Mouse (Mus musculus) bone marrow macrophage, adult 2 months (primary cell): ENCODE results near the gene Plekhh1. TPM values are rescaled to one million over a fixed set of nuclear protein-coding genes. Genes with fewer than 3 reads are reported as not detected.
A peak's percentile ranks its signal among the peaks of the same experiment; 100 is the strongest.

Source experiments
- H3K27ac ChIP-seq: 2 replicates; pipeline ENCODE4 v1.5.1; 2012; ENCODE audit warnings: low read depth, low read length; ENCODE audit not compliant: insufficient read depth
- H3K4me1 ChIP-seq: 2 replicates; pipeline ENCODE4 v1.6.1; 2012; ENCODE audit warnings: low read length; ENCODE audit not compliant: control insufficient read depth, insufficient read depth
- H3K4me3 ChIP-seq: 2 replicates; pipeline ENCODE4 v1.5.1; 2012; ENCODE audit warnings: mild to moderate bottlenecking, low read length, moderate library complexity; ENCODE audit not compliant: insufficient read depth
- CTCF ChIP-seq: IDR thresholded peaks from 2 replicates; pipeline ENCODE4 v1.5.1; 2012; ENCODE audit warnings: low read depth, mild to moderate bottlenecking, low read length, moderate library complexity
- POLR2A ChIP-seq: IDR thresholded peaks from 2 replicates; pipeline ENCODE4 v1.6.1; 2012; ENCODE audit warnings: mild to moderate bottlenecking, low read depth, low read length, borderline replicate concordance
- polyA plus RNA-seq: library from polyadenylated mRNA; stranded (reverse); fragments of >200 nt; gene quantifications from 2 replicates; pipeline ENCODE4 v1.2.4, GENCODE M21; 2012; ENCODE audit not compliant: missing spikeins, insufficient read depth, insufficient read length

Plekhh1 gene
- polyA plus RNA-seq, 1 experiment: 0.17 TPM

DNA sequence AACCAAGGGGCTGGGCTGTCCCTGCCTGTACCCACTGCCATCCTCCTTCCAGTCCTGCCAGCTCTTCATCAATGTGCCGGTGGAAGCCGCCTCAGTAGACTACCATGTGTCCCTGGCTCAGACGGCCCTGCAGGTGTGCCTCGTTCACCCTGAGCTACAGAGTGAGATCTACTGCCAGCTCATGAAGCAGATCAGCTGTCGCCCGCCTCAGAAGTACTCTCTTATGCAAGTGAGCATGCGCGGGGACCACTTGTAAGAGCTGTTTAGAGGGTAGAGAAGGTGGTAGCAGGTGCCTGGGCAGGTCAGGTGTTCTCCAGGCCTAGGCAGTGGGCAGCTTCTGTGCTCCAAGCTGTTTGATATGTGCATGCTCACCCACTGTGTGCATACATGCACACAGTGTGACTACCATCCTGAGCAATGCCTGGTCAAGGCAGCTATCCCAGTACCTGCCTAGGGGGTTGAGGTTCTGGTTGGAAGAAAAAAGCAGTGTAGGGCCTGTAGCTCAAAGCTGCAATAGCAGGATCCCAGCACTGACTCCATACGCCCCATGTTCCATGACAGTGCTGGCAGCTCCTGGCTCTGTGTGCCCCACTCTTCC lies 41.9 kb downstream of the Plekhh1 start:
- Histone ChIP-seq H3K27ac (no peak overlapping the region), H3K4me1 (peaks cover 9% of the 10 kb centered on the region), H3K4me3 (no peak overlapping the region)
- TF ChIP-seq POLR2A (no peak), CTCF (no peak)

DNA sequence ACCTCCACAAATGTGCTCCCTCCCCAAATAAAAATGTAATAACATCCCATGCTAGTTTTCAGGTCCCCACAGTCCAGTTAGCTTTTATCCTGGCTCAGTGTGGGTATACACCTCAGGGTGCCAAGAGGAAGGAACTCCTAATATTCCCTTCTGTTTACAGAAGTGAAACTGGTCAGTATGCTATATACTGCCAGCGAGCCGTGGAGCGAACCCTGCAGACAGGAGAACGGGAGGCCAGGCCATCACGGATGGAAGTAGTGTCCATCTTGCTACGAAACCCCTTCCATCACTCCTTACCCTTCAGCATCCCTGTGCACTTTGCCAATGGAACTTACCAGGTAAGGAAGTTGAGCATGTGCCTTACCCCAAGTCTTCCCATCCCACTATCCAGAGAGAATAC lies 43.6 kb downstream of the Plekhh1 start:
- H3K4me3 ChIP-seq: no peak overlapping the region
- H3K27ac ChIP-seq: no peak overlapping the region
- TF ChIP-seq CTCF: no peak
- no peak for TF ChIP-seq POLR2A
- peaks cover 9% of the 10 kb centered on the region for H3K4me1 ChIP-seq

DNA sequence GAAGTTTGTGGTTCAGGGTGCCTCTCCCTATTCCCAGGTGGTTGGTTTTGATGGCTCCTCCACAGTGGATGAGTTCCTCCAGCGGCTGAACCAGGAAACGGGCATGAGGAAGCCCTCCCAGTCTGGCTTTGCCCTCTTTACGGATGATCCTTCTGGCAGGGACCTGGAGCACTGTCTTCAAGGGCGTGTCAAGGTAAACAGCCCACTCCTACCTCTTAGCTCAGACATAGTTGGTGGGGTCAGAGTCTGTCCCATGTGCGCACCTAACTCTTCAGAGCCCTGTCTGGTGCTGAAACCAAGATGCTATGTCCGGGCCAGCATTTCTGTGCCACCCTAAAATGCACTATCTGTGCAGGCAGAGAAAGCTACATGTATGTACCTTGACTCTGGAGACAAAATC lies 44.4 kb downstream of the Plekhh1 start:
- Histone ChIP-seq H3K27ac (no peak overlapping the region), H3K4me1 (peaks cover 9% of the 10 kb centered on the region), H3K4me3 (no peak overlapping the region)
- no peak for TF ChIP-seq CTCF
- no peak for TF ChIP-seq POLR2A

DNA sequence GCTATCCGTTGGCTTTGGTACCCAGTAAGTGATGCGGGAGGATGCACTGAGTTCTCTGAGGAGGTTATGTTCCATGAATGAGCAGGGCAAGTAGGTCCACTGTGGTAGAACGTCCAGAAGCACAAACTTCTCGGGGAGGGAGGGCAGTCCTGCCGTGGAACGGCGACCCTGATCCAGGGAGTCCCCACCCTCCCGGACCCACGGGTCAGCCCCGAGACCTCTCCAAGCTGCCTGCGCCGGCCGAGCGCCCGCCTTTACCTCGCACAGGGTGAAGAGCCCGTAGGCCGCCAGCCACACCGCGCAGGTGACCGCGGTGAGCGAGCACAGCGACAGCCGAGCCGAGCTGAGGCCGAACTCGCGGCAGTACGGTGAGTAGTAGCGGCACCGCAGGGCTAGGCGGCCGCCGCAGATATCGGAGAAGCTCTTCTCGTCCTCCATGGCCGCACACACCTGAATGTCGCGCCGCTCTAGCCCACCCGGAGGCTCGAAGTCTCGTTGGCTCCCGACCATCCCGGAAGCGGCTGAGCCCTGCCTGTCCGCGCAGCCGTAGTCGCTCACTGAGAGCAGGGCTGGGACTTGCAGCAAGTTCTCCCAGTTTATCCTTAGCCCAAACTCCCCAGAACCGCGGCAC lies 60.3 kb downstream of the Plekhh1 start, which contains the start of gene Pigh:
Gene Pigh, minus strand, starts transcription at position 470 of the 631 bp plus-strand sequence.
- H3K27ac ChIP-seq: no peak within 1 kb of the TSS
- peaks cover 14% of the 10 kb centered on the region for H3K4me1 ChIP-seq
- TF ChIP-seq CTCF (no peak), POLR2A (0 out of 2 replicates have a peak, but pooled peaks have one; percentile 10)
- peak within 1 kb of the TSS; percentile 91 for H3K4me3 ChIP-seq

DNA sequence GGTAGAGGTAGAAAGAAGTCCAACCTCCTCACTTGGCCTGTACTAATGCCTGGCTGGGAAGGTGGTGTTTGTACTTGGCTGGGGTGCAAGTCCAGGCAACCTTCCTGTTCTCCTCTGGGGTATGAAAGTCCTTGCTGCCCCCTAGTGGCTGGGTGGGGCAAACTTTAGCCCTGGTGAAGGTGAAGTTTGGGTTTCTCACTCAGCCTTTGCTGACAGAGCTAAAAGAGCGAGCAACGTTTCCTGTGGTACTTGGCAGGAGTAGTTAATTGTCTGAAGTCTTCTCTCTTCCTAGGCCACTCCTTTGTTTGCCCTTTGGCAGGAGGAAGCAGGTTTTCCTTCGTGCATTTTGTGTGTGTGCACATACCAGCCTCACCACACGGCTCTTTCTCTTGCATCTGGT lies 63.6 kb downstream of the Plekhh1 start:
- Histone ChIP-seq H3K4me3 (no peak overlapping the region), H3K4me1 (peaks cover 14% of the 10 kb centered on the region), H3K27ac (peak overlapping the region; percentile 8)
- TF ChIP-seq CTCF: peak; percentile 96
- no peak for TF ChIP-seq POLR2A

DNA sequence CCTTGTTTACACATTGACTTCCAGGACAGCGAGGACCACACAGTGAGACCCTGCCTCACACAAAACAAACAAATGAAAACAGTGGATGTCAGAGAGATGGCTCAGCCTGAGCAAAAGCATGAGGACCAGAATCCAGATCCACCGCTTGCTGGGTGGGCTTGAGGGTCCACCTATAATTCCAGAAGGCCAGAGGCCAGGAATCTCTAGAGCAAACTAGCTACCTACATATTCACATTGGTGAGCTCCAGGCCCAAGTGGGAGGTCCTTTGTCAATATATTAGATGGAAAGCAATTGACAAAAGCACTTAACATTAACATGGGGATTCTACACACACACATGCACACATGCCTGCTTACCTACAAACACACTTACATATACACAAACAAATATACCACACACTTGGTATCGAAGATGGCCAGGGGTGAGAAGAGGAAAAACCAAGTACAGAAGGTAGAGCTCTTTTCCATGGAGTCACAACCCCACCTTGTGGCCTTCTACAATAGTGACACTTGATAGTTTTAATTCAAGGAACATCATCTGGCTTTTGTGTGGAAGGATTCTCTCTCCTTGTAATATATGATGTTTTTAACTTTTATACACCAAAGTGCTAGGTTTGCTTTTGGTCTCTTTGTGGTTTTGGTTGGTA lies 68.3 kb downstream of the Plekhh1 start:
- no peak for TF ChIP-seq CTCF
- no peak for TF ChIP-seq POLR2A
- Histone ChIP-seq H3K4me3 (no peak overlapping the region), H3K27ac (no peak overlapping the region), H3K4me1 (peaks cover 4% of the 10 kb centered on the region)

DNA sequence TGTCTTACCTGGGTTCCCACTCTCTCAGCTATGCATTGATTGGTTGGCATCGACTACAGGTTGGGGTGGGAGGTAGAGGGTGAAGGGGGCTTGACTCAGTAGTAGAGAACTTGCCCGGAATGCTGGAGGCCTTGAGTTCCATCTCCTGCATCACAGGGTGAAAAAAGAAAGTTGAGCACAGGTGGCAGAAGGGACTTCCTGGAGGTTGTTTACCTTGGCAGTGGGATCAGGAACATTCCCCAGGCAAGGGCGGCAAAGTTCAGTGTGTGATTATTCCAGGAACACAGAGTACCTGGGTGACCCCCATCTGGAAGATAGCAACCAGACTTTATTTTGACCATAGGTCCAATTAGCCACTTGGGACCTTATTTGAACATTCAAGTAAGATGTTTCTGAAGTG lies 74.8 kb downstream of the Plekhh1 start:
- Histone ChIP-seq H3K4me1 (no peaks in the 10 kb centered on the region), H3K27ac (no peak overlapping the region), H3K4me3 (no peak overlapping the region)
- TF ChIP-seq CTCF (no peak), POLR2A (no peak)

DNA sequence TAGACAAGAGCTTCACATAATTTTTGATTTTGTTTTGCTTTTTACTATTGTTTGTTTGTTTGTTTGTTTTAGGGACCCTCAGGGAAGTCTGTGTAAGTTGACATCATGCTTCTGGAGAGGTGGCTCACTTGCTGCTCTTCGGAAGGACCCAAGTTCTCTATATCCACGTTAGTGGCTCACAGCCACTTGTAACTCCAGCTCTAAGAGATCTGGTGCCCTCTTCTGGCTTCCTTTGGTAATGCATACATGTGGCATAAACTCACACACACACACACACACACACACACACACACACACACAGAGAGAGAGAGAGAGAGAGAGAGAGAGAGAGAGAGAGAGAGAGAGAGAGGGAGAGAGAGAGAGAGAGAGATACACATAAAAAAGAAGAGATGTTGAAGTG lies 75.6 kb downstream of the Plekhh1 start:
- Histone ChIP-seq H3K4me3 (no peak overlapping the region), H3K27ac (no peak overlapping the region), H3K4me1 (no peaks in the 10 kb centered on the region)
- TF ChIP-seq CTCF: no peak
- TF ChIP-seq POLR2A: no peak

DNA sequence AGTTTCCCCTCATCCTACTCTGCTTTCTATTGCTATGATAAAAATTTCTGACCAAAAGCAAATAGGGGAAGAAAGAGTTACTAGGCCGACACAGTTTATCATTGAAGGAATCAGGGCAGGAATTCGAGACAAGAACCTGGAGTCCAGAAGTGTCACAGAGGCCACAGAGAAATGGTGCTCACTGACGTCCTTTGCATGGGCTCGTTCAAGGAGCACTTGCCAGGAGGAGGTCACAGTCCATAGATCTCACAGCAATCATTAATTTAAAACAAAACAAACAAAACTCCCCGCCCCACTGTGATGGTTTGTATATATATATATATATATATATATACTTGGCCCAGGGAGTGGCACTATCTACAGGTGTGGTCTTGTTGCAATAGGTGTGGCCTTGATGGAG lies 76.3 kb downstream of the Plekhh1 start:
- Histone ChIP-seq H3K4me3 (no peak overlapping the region), H3K4me1 (no peaks in the 10 kb centered on the region), H3K27ac (no peak overlapping the region)
- TF ChIP-seq POLR2A (no peak), CTCF (no peak)

DNA sequence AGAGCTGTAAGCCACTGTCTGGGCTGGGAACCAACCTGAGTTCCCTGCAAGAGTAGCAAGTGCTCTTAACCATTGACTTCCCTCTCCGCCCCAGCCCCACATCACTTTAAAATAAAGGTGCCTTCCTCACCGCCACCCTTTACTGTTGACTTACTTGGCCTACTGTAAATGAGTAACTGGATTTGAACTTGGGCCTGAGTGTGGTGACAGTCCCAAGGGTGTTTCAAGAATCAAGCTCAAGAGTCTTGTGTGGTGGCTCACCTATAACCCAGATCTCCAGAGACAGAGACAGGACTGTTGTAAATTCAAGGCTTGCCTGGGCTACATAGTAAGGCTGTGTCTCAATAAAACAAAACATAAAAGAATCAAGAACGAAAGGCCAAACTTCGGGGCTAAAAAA lies 90.0 kb downstream of the Plekhh1 start:
- H3K4me3 ChIP-seq: no peak overlapping the region
- H3K27ac ChIP-seq: no peak overlapping the region
- TF ChIP-seq CTCF: no peak
- no peak for TF ChIP-seq POLR2A
- H3K4me1 ChIP-seq: no peaks in the 10 kb centered on the region
